Mouse (Mus musculus) cerebellum, adult 2 months (tissue): ENCODE data around the gene Nip7.

ENCODE experiments used
- CTCF ChIP-seq: fragments of 200-500 bp; IDR thresholded peaks from 2 replicates; pipeline ENCODE4 v1.5.1; 2011; ENCODE audit warnings: low read depth, mild to moderate bottlenecking, control low read depth, low read length, moderate library complexity, borderline replicate concordance; ENCODE audit not compliant: insufficient read depth
- POLR2A ChIP-seq: fragments of 200-500 bp; IDR thresholded peaks from 2 replicates; pipeline ENCODE4 v1.6.1; 2011; ENCODE audit warnings: low read length, control low read depth, borderline replicate concordance; ENCODE audit not compliant: insufficient read depth

DNA sequence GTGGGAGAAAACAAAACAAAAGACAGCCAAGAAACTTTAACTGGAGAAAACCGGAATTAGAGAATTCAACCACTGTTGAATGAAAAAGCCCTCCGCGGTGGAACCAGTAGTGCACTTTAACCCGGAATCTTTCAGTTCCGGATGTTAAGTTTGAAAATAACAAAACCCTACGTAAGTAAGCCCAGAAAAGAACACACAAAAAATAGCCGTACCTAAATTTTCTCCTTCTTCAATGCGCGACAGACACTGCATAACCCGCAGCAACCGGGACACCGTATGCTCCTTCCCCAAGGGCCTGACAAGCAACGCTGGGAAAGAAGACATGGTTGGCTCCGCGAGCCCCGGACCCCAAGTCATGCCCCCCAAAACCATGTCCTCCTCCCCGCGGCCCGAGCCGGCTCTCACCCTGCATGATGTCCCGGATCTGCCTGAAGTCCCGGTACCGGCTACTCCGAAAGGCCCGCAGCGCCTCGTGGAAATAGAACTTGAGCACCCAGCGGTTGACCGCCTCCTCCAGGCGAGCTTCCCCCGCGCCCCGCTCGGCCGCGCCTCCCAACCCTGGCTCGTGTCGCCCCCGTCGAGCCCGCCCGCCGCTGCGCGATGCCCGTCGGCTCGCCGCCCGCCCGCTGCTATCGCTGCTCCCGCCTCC, 39.2 kb downstream of the Nip7 start:
- TF ChIP-seq CTCF (no peak), POLR2A (no peak)
